Mouse (Mus musculus) granulocyte monocyte progenitor cell, adult 5-6 weeks (primary cell): ENCODE results near the gene Ddx54. TPM values are rescaled to one million over a fixed set of nuclear protein-coding genes. Genes with fewer than 3 reads are reported as not detected.

Source experiments
- ATAC-seq: replicated peaks from 2 replicates; pipeline ENCODE4 v1.8.0; 2016; ENCODE audit warnings: mild to moderate bottlenecking, moderate TSS enrichment, inconsistent platforms; ENCODE audit not compliant: poor library complexity, severe bottlenecking
- total RNA-seq, 2 experiments: library from RNA; stranded (forward) in 1 of 2; stranded (reverse) in 1 of 2; fragments of 200-712, 200-1000 nt in 1 of 2; fragments of >200 nt in 1 of 2; fragmentation: Nextera tagmentation in 1 of 2; gene quantifications; 2 replicates each; pipeline ENCODE4 v1.2.3; 2014 to 2017

The Ddx54 gene
- total RNA-seq, 2 experiments from 2014 or later: 21.5 to 33.1 TPM

- no peak for ATAC-seq
These were observed 22.3 kb downstream of the Ddx54 start for GRCm38 (mm10) chr5:120634860-120635259.

GRCm38 (mm10) chr5:120635633-120636032 is 23.1 kb downstream of the Ddx54 start:
- ATAC-seq: no peak

GRCm38 (mm10) chr5:120640094-120640493 is 27.6 kb downstream of the Ddx54 start:
- no peak for ATAC-seq

- ATAC-seq: peak; percentile 79
These were observed 31.0 kb downstream of the Ddx54 start for GRCm38 (mm10) chr5:120643365-120644085.

- no peak for ATAC-seq
These were observed 31.7 kb downstream of the Ddx54 start for GRCm38 (mm10) chr5:120644227-120644626.

GRCm38 (mm10) chr5:120645851-120646250 is 33.3 kb downstream of the Ddx54 start:
- no peak for ATAC-seq

GRCm38 (mm10) chr5:120647361-120647760 is 34.8 kb downstream of the Ddx54 start:
- no peak for ATAC-seq

GRCm38 (mm10) chr5:120647814-120648491 is 35.4 kb downstream of the Ddx54 start:
- no peak for ATAC-seq

- ATAC-seq: peak; percentile 69
These were observed 36.2 kb downstream of the Ddx54 start, which contains the start of gene Rasal1 for GRCm38 (mm10) chr5:120648569-120649373. Gene Rasal1, plus strand, starts transcription at chr5:120648812.

- ATAC-seq: peak; percentile 29
These were observed 36.9 kb downstream of the Ddx54 start for GRCm38 (mm10) chr5:120649374-120649933.

GRCm38 (mm10) chr5:120649938-120650337 is 37.4 kb downstream of the Ddx54 start:
- ATAC-seq: no peak

- ATAC-seq: no peak
These were observed 38.7 kb downstream of the Ddx54 start for GRCm38 (mm10) chr5:120651230-120651629.

- no peak for ATAC-seq
These were observed 40.6 kb downstream of the Ddx54 start for GRCm38 (mm10) chr5:120652915-120653701.

GRCm38 (mm10) chr5:120653873-120654272 is 41.3 kb downstream of the Ddx54 start:
- no peak for ATAC-seq

GRCm38 (mm10) chr5:120656281-120656751 is 43.8 kb downstream of the Ddx54 start:
- no peak for ATAC-seq

GRCm38 (mm10) chr5:120660816-120661215 is 48.3 kb downstream of the Ddx54 start:
- no peak for ATAC-seq

GRCm38 (mm10) chr5:120664888-120665287 is 52.3 kb downstream of the Ddx54 start:
- ATAC-seq: no peak

- ATAC-seq: no peak
These were observed 56.2 kb downstream of the Ddx54 start for GRCm38 (mm10) chr5:120668761-120669160.

GRCm38 (mm10) chr5:120670132-120670531 is 57.6 kb downstream of the Ddx54 start:
- ATAC-seq: no peak

GRCm38 (mm10) chr5:120671865-120672264 is 59.3 kb downstream of the Ddx54 start:
- ATAC-seq: no peak
